Mouse (Mus musculus): Measurements from ENCODE around the gene Cyp2r1. TPM values are rescaled to one million over a fixed set of nuclear protein-coding genes. Genes with fewer than 3 reads are reported as not detected.
"Not testable (repeated sequence)": the region's sequence is repeated elsewhere in the genome, so short reads cannot be mapped to it uniquely, and the experiment has no call there.

The Cyp2r1 gene
- total RNA-seq (2021), result 1 to 10 TPM in 1 of 2 experiments, under 1 TPM in 1; 0.93 to 1.7 TPM
- long read RNA-seq, experiment 1, partial matches to known transcripts, result 0 of 2 reads
- long read RNA-seq, experiment 1, other reads (novel, unspliced or antisense), result 0 of 2 reads
- long read RNA-seq, experiment 2, result 0 reads

DNA sequence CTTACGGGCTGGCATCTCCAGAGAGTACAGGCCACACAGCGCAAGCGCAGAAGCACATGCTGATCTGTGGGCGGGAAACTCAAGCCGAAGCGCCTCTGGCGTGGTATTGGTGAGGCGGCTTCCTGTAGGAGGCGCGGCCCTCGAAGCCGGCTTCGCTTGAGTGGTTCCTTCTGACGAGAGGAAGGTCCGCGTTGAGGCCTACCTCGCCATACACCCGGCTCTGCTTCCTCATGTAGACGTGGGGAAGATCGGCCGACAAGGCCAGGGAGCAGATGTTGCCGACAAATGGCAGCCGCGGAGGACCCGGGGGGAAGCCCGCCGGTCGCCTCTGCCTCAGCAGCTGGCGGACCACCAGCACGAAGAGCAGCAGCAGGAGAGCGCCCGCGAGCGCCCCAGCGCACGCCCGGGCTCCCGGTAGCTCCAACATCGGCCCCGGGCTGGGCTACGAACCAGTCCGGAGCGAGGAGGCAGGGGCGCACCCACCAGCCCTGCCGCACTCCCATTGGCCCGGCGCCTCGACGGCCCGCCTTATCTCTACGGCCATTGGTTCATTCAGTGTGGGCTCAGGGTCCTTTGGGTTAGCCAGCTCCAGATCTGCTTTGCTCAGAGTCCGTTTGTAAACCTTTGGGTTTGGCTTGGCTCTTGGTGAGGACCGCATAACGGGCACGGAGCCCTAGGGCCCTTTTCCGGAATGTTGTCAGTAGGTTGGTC, at the start of gene Cyp2r1:
Gene Cyp2r1 (minus strand): TSS at position 442 of the 711 bp plus-strand sequence.
- DNase-seq (ENCODE audit: low spot score in 2 of 2), result peak; percentile 80 to 88

DNA sequence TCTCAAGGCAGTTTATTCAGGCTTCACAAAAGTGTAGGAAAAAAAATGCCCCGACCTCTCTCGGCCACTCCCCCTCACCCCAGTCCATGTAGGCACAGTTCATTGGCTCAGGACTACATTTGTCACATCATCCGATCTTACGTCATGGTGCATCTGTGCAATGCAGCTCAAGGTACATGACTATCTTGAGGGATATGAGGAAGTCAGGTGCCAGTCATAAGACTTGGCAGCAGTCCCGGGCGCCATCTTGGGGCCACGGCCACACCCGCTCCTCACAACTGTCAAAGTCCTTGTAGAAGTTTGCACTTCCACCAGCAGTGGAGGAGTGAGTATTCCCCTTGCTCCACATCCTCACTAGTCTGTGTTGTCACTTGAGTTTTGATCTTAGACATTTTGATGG, 31.6 kb upstream of the Cyp2r1 start:
- DNase-seq (ENCODE audit: low spot score in 2 of 2), result not testable (repeated sequence)

DNA sequence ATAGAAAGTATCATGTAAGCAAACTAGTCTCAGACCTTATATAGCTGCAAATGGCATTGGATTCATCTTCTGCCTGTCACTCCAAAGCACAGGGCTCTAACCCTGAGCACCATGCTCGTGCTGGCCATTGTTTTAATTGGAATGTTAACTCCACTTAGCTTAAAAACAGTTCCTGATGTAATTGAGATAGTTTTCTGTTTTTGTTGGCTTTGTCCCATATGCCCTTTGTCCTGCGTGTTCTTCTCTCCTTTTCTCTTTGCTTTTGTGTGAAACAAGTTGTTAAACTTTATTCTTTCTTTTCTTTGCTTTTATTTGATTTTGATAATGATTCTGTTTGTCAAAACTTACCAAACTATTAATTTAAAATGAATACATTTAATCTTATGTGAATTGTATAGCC, 19.7 kb upstream of the Cyp2r1 start:
- DNase-seq (ENCODE audit: low spot score in 2 of 2), result no peak

DNA sequence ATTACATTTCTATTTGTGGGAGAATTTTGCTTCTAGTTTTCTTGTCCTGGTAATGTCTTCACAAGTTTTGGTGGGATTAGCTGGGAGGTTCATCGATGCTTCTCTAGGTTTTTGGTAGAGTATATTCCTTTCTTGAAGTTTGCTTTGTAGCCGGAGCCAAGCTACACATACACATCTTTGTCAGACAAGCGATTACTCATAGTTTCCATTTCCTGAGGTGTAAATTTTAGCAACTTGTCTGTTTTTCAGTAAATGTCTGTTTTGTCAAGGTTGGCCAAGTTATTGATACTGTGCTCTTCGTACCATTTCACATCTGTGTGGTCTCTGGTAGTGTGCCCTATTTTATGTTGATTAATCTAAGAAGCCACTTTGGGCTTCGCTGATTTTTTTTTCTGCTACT, 18.4 kb upstream of the Cyp2r1 start:
- no peak for DNase-seq (ENCODE audit: low spot score in 2 of 2)

DNA sequence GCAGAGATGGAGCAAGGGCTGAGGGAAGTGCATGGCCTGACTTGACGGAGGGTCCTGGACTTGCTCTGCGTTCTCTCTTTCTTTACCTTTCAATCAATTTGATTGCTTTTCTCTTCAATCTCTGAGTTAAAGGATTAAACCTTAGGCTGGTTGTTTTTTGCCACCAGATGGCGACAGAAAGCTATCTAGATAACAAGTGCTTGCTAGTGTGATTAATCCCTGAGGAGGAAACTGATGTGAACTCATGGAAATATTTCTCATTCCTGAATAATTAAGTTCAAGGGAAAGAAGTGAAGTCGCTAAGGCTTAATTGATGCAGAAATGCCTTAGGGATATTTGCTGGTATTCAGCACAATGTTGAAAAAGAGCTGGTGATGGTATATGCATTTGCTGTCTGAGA, 17.7 kb upstream of the Cyp2r1 start:
- peak; percentile 45 to 74 for DNase-seq (ENCODE audit: low spot score in 2 of 2)

DNA sequence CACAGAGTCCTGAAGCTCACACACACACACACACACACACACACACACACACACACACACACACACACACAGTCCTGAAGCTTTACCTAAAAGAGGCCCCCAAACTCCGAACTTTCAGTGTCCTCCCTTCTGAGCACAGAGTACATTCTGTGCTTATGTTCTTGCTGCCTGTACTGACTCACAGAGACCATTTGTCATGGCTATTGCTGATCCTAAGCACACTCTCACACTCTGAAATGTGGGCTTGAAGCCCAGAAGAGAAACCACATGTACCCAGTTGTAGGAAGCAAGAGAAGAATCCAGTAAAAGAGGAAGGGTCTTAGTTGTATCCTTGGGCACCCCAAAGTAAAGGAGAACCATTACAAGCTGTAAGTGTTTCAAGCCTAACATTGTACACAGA, 14.9 kb upstream of the Cyp2r1 start:
- DNase-seq (ENCODE audit: low spot score in 2 of 2), result no peak

DNA sequence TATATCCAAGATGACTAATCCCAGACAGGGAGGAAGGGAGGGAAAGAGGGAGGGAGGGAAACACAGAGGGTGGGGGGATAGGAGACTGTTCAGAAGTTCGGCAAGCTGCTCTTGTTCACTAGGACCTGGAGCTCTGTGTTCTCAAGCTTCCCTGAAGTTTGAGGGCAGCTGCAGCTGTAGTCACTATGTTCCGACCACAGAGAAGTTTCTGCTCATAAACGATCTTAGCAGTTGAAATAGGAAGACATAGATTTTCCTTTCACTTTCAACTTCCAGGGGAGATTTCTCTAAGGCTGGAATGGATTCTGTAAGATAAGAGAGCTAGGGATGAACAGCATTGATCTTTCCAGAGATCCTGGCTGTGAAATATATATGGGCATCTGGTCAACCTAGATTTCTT, 14.2 kb upstream of the Cyp2r1 start:
- no peak for DNase-seq (ENCODE audit: low spot score in 2 of 2)

DNA sequence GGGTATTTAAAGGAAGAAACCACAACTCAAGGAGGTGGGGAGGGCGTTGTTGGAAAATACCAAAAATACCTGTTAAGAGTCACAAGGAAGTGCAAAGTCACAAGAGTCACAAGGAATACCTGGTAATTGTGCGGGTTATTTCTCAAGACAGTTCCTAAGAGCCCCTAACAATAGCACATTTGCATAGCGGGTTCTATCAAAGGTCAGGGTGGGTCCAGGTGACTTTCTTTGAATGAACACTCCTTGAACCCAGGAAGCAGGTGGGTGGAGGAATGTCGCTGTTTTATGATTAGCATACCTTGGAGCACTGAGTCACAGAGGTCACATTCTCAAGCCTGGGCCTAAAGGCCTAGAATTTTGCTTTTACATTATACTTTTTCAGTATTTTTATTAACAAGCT, 11.1 kb upstream of the Cyp2r1 start:
- not testable (repeated sequence) for DNase-seq (ENCODE audit: low spot score in 2 of 2)

DNA sequence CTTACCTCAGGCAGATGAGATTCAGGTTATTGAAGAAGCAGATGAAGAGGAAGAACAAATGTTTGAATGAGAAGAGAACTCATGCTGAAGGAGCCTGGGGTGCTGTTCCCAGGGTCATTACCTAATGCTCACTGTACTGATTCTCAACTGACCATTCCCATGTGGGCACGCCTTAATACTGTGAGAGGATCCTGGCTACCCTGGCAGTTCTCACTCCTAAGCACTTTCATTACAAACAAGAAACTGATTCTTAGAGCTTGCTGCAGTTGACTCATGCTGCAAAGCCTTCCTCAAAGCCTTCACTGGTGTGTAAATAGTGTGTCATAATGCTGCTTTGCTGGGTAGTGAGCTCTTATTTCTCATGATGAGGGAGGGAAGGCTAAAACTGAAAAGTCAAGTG, 26.6 kb downstream of the Cyp2r1 start:
- no peak for DNase-seq (ENCODE audit: low spot score in 2 of 2)

DNA sequence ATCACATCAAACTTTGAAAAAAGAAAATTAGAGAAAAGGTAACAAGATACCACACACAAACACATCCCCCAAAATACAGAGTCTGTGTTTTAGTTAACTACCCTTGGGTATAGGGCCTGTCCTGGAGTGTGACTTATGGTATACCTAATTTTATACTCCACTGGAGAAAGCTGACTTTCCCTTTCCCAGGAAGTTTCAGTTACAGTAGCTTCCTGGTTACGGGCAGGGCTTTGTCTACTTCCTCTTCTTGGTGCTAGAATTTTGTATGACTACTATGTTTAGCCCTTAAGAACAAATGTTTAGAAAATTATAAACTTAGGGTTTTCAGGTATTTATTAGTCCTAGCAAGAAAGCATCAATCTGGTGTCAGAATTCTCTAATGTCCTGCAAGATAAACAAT, 36.5 kb downstream of the Cyp2r1 start:
- no peak for DNase-seq (ENCODE audit: low spot score in 2 of 2)

DNA sequence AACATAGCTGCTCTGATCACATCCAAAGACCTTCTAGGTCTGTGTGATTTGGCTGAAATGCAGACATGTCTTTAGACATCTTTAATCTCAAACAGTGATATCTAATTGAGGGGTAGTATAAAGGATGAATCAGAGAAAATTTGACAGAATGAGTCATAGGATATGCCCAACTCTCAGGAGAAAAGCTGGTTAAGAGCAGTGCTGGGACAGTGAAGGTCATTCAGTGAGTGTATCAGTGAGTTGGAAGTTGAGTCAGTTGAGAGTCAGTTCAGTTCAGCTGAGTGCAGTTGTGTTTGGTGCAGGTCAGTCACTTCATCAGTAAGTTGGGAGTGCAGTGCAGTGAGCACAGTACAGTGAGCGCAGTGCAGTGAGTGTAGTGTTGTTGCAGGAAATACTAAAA, 42.6 kb downstream of the Cyp2r1 start:
- no peak for DNase-seq (ENCODE audit: low spot score in 2 of 2)

DNA sequence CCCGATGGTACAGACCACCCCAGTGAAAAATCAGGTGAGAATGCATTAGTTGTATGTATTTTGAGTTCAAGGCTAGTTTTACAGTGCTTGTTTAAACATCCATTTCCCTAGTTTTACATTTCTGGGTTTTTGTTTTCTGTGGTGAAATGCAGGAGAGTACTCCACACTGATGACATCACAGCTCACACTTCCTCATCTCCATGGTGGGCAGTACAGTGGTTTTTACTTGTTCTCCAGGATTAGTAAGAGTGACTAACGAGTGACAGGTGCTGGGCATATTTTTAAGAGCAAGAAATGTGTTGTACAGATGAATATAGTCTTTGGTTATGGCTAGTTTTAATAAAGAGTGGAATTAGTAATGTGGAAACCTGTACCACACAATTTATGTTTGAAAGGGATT, 53.9 kb downstream of the Cyp2r1 start:
- no peak for DNase-seq (ENCODE audit: low spot score in 2 of 2)

Other genes with a start within 250 kb of the Cyp2r1 start
- gene Pde3b, start 147.7 kb downstream of the Cyp2r1 start, total RNA-seq (2021), result 1 to 10 TPM; 7.7 to 8.3 TPM
- gene Calca, start 73.4 kb upstream of the Cyp2r1 start, total RNA-seq (2021), result 1 to 10 TPM in 1 of 2 experiments, under 1 TPM in 1; 0.98 to 1.2 TPM
- gene Calcb, start 155.7 kb upstream of the Cyp2r1 start, total RNA-seq (2021), result under 1 TPM in 1 of 2 experiments, not detected in 1; 0.56 TPM
- 1 to 10 TPM; 2.6 to 2.9 TPM for gene Insc, start 180.7 kb upstream of the Cyp2r1 start, total RNA-seq (2021)